Mouse (Mus musculus) right cerebral cortex, adult 2 months (tissue): ENCODE measurements at regions not wholly inside any gene's neighbourhood (a gene's known extent, or its start where the extent isn't known, plus 50 kb on each side); places are given as distances from the start of the nearest gene placed in this dataset.

Experiments used
- DNase-seq, 2 experiments: peaks; one replicate each; pipeline ENCODE4 v3.0.0; 2021 to 2022; ENCODE audit warnings: low spot score in 2 of 2

DNA sequence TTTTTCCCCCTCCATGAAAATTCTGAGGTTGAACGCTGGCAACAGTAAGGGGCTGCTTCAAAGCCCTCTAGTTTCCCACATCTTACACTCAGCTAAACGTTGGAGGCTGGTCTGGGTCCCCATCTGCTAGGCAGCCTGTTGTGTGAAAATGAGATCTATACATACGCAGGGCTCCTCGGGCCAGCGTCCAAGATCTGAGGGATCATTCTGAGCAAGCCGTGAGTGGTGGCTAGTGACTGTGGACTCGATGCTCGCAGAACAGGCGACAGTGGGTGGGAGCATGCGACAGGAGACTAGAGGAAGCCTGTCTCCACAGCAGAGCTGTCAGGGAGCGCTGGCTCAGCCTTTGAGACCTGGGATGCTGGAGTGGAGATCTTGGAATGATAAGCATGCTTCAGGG, 237.3 kb downstream of the Rplp1 start:
- DNase-seq: peak; percentile 89

DNA sequence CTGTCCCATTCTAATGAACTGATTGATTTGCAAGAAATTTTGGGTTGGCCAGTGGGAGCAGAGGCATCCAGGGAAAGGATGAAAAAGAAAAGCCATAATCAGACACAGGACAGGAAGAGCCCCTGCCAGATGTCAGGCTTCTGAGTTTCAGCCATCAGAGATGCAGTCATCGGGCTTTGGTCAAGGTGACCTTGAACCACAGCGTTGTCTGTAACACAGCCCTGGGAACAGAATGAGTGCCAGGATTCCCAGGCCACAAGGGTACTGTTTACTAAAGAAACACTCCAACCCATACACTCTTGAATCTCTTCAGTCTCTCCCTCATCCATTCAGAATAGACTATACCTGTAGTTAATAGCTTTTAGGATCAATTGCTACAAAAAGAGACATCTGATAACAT, 239.0 kb downstream of the Rplp1 start:
- DNase-seq: no peak

DNA sequence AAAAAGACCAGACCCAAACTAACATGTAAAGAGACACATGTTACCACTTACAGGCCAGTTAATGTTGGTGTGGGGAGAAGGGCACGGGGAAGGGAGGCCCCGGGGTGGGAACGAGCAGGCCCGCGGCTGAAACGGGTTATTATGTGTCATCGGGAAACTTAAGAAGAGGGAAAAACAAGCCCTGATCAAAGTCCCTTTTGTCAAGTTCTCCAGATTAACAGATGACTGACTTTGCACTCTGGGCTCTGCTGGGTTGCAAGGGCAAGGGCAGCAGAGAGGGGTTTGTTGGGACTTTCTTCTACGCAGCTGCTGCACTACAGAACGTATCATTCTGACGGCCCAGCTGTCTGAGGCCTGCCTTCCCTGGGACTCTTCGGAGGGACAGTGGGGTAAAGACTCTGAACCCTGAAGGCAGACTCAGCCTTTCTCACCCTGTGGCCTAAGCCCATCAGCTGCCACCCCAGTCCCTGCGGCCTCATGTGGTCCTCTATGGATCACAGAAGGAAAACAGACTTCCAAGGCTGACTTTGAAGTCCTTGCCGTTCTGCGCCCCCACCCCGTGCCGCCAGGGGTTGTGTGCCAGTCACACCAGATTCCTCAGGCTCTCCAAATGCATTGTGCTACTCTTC, 240.7 kb downstream of the Rplp1 start:
- no peak for DNase-seq

DNA sequence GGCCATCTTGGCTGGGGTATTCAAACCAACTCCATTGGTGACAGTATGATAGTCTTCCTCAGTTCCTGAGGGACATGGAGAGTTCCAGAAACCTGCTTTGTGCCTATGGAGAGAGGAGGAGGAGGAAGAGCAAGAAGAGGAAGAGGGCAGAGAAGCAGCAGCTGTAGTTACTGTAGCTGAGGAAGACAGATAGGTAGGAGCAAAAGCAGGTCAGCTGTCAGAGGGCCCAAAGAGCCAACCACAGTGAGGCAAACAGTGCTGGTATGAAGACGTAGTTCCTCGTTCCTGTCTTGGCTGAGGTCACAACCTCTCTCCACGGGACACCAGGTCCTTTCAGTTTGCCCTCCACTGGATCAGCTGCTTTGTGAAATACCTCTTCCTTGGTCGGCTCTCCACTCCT, 243.4 kb downstream of the Rplp1 start:
- no peak for DNase-seq

DNA sequence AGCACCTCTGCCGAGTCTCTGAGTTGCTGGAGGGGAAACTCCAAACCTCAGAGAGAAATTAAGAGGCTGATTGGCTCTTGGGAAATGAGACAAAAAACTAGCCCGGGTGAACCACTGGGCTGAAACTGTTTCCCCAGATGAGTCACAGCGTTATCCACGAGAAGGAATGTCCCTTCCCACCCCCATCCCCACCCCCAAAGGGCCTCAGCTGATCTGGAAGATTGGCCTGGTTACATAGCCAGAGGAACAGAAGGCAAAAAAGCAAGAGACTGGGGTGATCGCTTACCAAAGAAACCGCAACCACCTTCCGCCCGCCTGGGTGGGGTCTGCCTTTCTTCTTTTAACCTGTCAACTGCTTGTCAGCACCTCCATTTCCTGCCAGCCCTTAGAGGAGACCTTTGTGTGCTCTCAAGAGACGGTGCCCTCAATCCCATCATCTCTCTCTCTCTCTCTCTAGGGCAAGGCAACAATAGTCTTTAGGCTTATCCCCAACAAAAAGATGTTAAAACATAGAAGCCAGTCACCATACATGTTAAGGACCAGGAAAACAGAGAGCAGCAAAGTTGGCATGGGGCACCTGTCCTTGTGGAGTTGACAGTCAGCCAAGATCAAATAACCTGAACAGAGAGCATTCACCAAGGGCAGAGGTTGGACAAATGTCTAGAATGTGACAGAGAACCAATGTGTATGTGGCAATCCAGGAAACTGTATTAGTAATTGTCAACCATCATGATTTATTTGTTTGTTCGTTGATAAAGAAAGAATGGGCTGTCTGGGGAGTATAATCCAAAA, 244.4 kb downstream of the Rplp1 start:
- no peak for DNase-seq

DNA sequence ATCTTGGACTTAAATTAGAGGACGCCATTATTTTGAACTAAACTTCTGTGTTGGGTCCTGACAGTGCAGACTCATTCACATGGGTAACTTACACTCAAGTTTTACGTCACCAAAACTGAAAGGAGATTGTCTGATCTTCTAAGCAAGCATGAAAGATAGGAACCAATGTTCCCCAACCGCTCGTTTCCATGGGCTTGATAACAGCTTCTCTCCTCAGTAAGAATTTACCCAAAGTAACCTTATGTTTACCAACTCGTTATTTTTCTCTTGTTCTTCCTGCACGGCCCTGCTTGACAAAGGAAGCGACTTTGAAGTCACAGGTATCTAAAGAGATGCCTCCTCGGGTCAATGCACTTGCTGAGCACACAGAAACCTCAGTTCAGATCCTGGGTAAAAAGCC, 245.6 kb downstream of the Rplp1 start:
- no peak for DNase-seq

DNA sequence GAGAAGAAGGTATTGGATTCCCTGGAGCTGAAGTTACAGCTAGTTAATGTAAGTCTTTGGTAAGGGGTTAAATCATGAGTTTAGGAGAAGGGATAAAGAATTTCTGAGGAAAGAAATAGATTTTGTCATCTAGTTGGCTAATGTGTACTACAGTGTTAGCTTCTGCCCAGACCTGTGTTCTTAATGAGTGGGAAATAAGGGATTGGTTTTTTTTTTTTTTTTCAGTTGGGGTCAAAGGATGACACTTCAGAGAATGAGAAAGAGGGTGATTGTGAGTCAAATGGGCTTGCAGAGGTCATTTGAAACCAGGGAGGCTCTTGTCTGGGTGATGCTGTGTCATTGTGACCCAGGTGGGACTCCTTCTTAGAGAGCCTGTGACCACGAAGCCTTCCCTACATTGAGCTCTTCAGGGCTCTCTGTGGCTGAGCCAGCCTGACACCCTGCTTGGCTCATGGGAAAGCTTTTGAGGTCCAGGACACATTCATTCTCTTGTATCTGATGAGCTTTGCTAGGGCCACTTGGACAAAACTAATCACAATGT, 246.1 kb downstream of the Rplp1 start:
- no peak for DNase-seq

DNA sequence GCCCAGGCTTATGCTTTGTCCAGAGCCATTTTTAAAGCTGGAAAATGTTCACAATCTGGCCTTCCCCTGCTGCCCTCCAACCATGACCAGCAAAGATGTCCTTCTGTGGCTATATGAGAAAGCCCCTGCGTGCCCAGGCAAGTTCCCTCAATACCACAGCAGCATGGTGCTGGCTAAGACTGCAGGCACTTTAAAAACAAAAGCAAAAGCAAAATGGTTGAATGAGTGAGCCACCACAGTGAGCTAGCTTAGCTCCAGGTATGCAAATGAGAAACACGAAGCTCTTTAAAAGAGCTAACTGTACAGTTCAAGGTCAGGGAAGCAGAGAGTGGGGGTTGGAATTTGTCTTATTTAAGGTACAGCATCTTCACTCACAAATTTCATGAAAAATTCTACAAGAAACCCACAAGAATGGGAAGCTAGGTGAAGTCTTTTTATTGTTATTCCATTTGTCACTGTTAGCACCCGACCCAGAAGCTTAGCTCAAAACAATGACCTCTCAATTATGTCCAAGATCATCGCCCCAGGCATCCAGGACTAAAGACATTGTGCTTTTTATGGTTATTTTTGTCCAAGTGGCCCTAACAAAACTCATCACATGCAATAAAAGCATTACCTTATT, 246.8 kb downstream of the Rplp1 start:
- no peak for DNase-seq

DNA sequence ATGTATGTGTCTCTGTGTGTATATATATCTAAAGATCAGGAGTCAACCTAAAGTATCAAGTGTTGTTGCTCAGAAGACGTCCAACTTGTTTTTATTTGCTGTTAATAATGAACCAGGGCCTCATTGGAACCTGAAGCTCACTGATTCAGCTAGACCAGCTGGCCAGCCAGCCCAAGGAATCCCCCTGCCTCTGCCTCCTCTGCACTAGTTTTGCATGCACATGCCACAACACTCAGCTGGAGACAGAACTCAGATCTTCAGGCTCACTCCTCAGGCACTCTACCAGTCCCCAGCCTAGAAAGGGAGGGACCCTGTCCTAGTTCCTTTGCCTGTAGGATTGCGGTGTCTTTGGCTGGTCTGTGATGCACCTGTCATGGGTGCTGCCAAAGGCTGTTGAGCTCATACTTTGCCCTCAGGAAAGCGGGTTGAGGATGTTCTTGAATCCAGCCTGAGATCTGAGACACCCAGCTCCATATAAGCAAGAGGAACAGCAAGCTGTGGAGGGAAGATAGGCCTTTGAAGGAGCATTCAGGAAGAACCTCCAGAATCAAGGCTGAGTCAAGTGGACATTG, 247.5 kb downstream of the Rplp1 start:
- DNase-seq: no peak

DNA sequence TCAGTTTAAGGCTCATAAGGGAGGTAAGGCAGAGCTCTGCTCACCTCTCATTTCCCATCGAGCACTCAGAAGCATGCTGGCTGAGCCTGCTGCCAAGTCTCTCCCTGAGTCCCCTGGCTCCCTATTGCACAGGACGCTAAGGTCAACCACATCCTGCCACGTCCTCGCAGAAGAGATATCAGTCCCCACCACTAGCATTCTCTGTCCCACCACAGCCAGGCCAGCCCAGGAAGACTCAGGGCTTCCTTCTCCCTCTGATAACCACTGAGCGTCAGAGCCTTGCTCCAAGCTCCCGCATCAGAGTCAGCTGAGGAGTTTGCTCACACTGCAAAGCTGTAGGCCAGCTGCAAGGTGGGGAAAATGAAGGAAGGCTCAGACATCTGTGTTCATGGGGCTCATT, 248.2 kb downstream of the Rplp1 start:
- DNase-seq: no peak

DNA sequence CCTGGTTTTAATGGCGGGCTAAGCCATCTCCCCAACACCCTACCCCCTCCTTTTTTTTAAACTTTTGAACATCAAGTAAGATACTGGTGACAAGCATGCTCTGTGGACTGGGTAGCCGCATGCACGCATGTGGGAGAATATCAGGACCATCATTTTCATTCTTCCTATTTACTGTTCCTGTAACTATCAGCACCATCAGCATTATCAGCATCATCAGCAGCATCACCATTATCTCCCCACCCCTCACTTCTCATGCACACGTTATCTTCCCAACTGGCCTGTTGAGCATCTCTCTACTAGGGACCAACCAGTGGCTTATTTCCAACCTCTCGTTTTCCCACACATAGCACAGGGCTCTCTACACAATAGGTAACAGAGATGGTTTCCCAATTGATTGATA, 249.1 kb downstream of the Rplp1 start:
- no peak for DNase-seq

DNA sequence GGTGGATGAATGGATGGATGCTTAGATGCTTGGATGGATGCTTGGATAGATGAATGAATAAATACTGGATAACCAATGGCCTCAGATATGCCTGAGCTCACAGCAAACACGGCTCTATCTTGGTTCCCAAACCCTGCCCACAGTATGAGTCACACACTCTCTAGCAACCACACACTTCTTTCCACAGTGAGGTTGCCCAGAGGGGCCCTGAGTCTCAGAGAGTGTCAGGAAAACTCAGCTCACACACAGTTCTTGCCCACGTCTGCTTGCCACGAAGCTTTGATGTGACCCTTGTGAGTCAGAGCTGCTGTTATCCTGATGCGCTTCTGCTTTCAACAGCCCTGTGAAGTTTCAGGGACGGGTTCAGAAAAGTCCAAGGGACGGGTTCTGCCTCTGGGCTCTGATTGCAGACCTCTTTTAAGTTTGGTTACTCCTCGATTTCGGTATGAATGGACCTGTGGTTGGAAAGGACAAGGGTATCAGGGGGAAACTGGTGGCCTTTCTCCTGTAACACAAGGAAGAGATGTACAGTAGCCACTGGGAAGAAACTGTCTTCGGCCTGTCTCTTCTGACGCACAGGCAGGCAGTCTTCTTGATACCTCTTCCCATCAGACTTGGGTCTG, 250.2 kb downstream of the Rplp1 start:
- DNase-seq: peak; percentile 8 to 10

DNA sequence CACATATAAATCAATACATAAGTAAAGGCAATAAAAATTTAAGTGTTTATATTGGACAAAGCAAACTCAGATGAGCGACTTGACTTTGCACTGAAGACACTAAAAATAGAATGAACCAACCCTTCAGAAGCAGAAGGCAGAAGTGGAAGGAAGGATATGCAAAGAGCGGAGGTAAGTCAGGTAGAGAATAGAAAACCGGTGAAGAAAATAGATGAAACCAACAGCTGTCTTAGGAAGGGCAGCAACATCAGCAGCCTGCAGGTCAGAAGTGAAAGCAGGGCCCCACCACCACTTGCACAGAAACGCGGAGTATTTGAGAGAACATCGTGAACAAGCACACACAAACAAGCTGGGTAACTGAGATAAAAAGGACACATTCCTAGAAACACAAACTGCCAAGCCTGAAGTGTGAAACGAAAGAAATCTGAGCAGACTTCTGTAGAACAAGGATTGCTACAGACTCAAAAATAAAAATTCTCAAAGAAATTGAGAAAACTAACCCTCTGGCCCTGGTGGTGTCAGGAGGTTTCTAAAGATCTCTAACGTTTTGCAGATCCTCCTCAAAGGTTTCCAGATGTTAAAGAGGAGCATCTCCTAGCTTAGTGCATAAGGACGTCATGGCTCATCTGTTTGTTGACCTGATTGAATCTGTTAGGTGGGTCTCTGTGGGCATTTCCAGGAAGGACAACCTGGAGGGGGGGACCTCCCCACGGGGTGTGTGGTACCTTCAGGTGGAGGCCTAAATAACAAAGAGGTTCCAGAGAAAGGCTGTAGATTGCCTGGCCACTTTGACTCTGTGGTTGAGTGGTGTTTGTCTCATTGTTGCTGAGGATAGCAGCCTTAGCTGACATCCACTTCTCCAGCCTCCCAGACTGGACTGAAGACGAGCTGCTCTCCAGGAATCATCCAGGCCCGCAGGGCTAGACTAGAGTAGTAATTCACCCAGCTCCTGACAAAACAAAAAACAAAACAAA, 252.0 kb downstream of the Rplp1 start:
- no peak for DNase-seq

DNA sequence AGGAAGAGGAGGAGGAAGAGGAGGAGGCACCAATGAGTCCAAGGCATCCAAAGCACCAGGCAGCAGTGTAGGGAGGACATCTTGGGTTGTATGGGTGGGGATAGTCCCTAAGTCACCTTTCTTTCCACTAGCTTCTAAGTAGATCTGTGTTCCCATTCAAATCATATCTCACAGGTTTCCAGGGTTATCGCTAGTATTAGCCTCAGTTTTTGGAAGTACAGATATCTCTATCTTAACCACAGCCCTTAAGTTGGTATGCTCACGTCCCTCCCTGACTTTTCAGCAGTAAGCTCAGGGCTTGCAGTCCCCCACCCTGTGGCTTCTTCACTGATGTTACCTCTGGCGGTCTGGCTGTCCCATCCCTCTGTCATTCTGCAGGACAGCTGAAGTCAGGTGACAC, 254.2 kb downstream of the Rplp1 start:
- no peak for DNase-seq

DNA sequence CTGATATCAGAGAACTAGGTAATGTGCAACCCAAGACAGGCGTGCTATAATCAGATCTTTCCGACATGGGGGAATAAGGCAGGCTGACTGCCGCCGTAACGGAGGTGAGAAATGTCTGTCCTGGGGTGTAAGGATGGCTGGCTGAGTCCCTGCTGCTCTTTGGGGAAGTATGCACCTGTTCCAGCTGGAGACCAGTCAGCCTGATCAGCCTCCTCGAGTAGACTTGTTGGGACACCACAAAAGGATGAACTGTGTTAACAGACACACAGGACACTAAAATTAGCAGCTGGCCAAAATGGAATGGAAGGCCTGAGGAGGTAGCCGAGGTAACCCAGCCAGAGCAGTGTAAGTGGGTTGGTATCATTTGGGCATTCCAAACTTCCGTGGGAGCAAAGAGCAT, 256.3 kb downstream of the Rplp1 start:
- DNase-seq: no peak

DNA sequence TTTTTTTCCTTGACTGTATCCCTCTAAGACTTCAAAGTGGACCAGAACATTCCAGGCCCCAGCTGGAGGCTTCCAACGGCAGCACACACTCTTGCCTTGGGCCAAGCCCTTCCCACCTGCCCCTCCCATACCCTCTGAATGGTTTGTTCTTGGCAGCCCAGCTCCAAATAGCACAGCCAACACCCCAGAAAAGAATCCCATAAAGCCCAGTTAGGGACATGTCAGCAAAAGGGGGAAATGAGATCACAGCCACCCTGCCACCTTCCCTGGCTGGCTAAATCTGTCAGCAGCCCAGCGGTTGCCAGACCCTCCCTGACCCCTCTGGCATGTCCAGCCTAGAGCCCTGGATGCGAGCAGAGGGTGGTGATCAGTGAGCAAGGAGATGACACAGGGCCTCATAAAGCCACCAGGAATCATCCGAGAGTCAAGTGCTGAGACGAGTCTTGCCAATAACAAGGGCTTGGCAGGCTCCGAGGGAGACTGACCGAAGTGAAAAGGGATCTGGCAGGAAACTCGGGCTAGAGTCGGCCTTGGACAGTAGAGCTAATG, 258.8 kb downstream of the Rplp1 start:
- no peak for DNase-seq

DNA sequence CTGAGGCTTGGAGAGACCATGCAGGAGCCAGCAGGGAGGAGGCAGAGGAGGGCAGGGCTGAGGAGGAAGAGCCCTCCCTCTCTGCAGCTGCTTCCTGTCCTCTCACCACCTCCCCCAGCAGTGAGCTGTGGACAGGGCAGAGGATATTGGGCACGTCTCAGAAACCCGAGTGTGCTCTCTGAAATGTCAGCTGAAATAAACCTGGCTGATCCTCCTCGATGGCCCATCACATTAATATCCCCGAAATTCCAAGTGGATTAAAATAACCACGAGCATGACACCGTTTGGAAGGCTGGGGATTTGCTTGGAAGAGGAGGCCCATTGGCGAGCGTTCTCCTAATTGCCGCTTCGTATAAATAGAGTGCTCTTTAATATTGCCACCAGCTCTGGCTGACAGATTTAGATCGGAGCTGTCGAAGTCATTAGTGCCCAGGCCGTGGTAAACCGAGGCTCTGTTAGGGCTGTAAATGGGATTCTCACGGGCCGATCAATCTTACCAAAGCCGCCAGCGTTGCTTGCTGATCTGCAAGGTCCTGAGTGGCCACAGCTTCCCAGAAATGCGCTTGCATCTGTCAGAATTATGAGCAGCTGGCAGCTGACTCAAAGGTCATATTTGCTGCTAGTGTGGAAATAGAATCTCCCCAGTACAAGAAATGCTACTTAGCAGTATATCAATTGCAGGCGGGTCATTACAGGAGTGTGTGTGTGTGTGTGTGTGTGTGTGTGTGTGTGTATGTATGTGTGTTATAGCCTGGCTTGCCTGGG, 268.5 kb downstream of the Rplp1 start:
- DNase-seq: no peak

DNA sequence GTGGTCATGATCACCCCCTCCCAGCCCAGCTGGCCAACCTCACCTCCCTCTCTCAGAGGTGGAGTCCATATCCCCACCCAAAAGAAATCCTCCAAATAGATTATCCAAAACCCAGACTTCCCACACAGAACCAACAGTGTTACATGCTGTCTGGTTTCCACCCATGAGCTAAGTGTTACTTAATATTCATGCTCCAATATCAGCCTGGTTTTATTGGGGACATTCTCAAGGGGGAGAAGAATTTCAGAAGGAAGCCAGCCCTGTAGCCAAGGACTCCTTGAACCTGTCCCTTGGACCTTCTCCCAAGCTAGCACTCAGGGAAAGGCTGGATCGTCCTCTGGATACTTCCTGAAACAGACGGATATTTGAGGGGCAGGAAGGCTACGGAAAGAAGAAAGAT, 268.6 kb downstream of the Tle3 start:
- DNase-seq: no peak

DNA sequence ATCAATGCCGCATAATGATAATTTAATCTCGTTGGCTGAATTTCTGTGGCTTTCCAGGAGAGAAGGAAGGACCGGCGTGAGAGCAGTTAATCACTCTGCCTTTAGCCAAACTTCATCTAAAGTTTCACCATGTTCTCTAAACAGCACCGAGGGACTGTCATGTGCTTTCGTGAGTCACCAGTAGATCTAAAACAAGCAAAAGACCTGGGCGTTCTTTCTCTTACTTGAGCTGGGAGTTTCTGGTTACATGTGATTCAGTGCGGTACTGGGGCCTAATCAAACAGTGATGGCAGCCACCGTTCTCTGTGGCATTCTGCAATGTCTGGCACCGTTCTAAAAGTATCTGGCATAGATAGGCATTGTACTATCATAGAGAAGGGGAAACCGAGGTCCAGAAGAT, 266.7 kb downstream of the Tle3 start:
- DNase-seq: no peak

DNA sequence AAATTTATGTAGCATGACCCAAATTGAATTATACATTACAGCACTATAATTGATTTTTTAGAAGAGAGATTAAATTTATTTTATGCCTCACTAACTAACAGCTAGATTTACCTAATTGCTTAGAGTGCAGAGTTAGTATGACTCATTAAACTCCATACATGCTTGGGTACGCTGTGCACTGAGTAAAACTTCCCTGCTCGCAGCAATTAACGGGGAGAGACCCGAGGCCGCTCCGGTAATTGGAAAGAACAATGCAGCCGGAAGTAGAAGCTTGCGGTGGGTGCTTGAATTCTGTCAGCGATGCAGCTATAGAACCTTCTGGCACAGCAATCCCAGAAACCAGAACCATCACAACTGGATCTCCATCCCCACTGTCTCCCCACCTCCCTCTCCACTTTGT, 261.8 kb downstream of the Tle3 start:
- DNase-seq: no peak
